Mouse (Mus musculus): ENCODE measurements around the gene Rapgef4. TPM values are rescaled to one million over a fixed set of nuclear protein-coding genes. Genes with fewer than 3 reads are reported as not detected.

Rapgef4 gene
- polyA plus RNA-seq, 1 experiment from 2014 or later, result not detected

GRCm38 (mm10) chr2:72226006-72226405, 245.0 kb downstream of the Rapgef4 start:
- no peak overlapping the region for H3K27ac ChIP-seq
- WGBS (ENCODE audit: missing documents), result 79% methylated on average over 2 of the region's 6 CpGs
- H3K36me3 ChIP-seq (ENCODE audit: inconsistent target), result no peaks in the 10 kb centered on the region
- H3K4me3 ChIP-seq (ENCODE audit: inconsistent target), result no peak overlapping the region
- H3K79me2 ChIP-seq (ENCODE audit: inconsistent target), result no peaks in the 10 kb centered on the region

DNA sequence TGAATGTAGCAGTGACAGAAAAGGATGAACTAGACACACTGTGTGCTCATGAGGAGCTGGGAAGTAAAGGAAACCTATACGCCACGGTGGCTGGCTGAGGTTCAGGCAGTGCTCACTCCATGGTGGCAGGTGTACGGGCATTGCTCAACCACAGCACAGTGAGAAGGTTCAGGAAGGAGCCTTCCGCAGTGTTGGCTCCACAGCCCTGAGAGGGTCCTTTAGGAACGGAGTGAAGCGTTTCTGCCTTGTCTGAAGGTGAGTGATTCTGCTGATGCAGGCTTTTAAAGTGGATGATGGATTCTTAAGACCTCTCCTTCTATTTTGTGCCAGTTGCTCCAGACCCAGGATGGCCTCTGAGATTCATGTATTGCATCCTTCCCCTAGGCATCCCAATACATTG, 246.4 kb downstream of the Rapgef4 start:
- H3K4me3 ChIP-seq (ENCODE audit: inconsistent target), result no peak overlapping the region
- no peaks in the 10 kb centered on the region for H3K36me3 ChIP-seq (ENCODE audit: inconsistent target)
- H3K79me2 ChIP-seq (ENCODE audit: inconsistent target), result no peaks in the 10 kb centered on the region
- no peak overlapping the region for H3K27ac ChIP-seq
- 91% methylated on average over 6 of the region's 6 CpGs for WGBS (ENCODE audit: missing documents)

- Histone ChIP-seq H3K36me3 (ENCODE audit: inconsistent target) (no peaks in the 10 kb centered on the region), H3K27ac (no peak overlapping the region), H3K4me3 (ENCODE audit: inconsistent target) (no peak overlapping the region), H3K79me2 (ENCODE audit: inconsistent target) (no peaks in the 10 kb centered on the region)
- WGBS (ENCODE audit: missing documents), result 93% methylated on average over 14 of the region's 14 CpGs
These were observed 247.8 kb downstream of the Rapgef4 start for GRCm38 (mm10) chr2:72228881-72229280.

DNA sequence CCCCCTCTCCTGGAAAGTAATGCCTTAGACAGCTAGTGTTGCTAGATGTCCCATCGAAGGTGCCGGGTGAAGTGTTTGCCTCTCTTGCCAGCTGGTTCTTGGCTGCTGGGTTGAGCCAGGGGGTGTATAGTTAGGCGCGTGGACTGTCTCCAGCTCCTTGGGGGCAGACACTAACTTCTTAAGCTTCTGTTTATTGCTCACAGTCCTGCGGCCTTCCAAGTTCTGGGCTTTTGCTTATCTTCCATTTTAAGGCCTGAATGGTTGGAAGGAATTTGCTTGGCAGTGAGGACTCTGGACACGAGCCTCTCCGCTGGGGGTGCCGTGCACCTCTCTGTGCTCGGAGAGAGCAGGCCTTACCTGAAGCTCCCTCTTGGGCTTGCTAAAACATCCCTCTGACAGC, 249.5 kb downstream of the Rapgef4 start:
- H3K36me3 ChIP-seq (ENCODE audit: inconsistent target), result no peaks in the 10 kb centered on the region
- no peak overlapping the region for H3K4me3 ChIP-seq (ENCODE audit: inconsistent target)
- 94% methylated on average over 9 of the region's 9 CpGs for WGBS (ENCODE audit: missing documents)
- H3K79me2 ChIP-seq (ENCODE audit: inconsistent target), result no peaks in the 10 kb centered on the region
- H3K27ac ChIP-seq, result no peak overlapping the region

DNA sequence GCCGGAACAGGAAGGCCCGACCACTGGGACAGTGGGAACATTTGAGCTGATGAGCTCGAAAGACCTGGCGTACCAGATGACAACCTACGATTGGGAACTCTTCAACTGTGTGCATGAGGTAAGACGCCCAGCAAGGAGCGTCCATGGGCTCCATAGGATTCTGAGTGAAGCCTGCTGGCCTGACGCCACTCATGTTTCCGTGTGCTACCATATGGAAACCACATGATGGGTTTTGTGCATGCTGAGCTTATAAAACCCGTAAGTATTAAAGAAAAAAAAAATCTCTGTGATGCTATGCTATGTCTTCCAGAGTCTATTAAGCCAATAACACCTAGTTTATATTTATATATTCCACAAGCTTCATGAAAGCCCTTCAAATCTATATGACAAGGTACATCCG, 253.0 kb downstream of the Rapgef4 start:
- WGBS (ENCODE audit: missing documents), result 92% methylated on average over 11 of the region's 11 CpGs
- Histone ChIP-seq H3K4me3 (ENCODE audit: inconsistent target) (no peak overlapping the region), H3K36me3 (ENCODE audit: inconsistent target) (no peaks in the 10 kb centered on the region), H3K27ac (no peak overlapping the region), H3K79me2 (ENCODE audit: inconsistent target) (no peaks in the 10 kb centered on the region)

DNA sequence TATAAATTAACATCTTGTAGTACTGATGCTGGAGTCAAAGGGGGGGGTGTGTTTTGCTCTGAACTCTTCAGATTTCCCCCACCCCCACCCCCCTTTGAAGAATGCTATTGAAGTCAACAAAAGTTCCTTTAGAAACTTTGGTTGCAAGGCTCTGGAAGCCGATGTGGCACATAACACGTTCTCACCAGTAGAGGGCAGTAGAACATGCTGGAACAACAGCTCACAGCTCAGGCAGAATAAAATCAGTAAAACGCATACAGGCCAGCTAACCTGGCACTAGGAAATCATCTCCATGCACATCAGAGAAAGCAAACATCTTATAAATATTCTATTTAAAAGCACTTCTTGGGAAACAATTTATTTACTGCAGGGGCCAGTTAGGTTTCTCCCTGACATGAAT, 253.9 kb downstream of the Rapgef4 start:
- H3K27ac ChIP-seq, result peak overlapping the region; percentile 38
- no peak overlapping the region for H3K4me3 ChIP-seq (ENCODE audit: inconsistent target)
- 0% methylated on average over 3 of the region's 3 CpGs for whole genome bisulfite sequencing (ENCODE audit: missing documents)
- H3K79me2 ChIP-seq (ENCODE audit: inconsistent target), result no peaks in the 10 kb centered on the region
- H3K36me3 ChIP-seq (ENCODE audit: inconsistent target), result no peaks in the 10 kb centered on the region

GRCm38 (mm10) chr2:72235361-72235901, 254.4 kb downstream of the Rapgef4 start:
- no peak overlapping the region for H3K4me3 ChIP-seq (ENCODE audit: inconsistent target)
- peak overlapping the region; percentile 38 for H3K27ac ChIP-seq
- WGBS (ENCODE audit: missing documents), result 62% methylated on average over 12 of the region's 12 CpGs
- no peaks in the 10 kb centered on the region for H3K36me3 ChIP-seq (ENCODE audit: inconsistent target)
- no peaks in the 10 kb centered on the region for H3K79me2 ChIP-seq (ENCODE audit: inconsistent target)

DNA sequence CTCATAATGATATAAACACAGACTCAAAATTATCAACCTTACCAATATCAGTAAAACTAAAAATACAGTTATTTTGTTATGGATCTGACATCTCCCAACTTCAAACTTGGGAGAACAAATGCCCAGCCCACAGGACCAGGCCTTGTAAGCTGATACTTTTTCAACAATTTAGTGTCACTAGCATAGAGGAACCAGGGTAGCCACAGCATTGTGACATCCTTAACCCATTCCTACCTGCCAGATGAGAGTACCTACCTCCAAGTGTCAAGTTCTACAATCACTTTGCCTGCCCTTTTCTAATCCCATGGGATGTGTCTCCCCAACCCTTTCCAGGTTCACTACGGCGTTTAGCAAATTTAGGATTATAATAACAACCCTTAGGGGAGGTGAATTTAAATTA, 257.4 kb downstream of the Rapgef4 start:
- no peaks in the 10 kb centered on the region for H3K79me2 ChIP-seq (ENCODE audit: inconsistent target)
- H3K36me3 ChIP-seq (ENCODE audit: inconsistent target), result no peaks in the 10 kb centered on the region
- no peak overlapping the region for H3K4me3 ChIP-seq (ENCODE audit: inconsistent target)
- WGBS (ENCODE audit: missing documents), result 81% methylated on average over 2 of the region's 2 CpGs
- no peak overlapping the region for H3K27ac ChIP-seq

DNA sequence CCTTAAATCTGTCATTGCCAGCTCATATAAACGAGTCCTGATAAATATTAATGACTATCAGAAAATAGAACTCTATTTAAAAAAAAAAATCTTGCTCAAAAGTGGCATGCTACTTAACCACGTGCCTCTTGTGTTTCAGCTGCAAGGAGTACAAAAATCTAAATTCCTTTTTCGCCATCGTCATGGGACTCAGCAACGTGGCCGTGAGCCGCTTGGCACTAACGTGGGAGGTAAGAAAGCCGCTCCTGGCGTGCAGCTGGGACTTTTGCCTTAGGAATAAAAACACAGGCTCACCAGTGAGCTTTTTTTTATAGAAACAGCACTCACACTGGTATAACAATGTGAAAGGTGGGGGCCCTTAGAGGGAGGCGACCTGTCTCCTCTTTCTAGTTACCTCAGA, 257.9 kb downstream of the Rapgef4 start:
- Histone ChIP-seq H3K79me2 (ENCODE audit: inconsistent target) (no peaks in the 10 kb centered on the region), H3K27ac (no peak overlapping the region), H3K36me3 (ENCODE audit: inconsistent target) (no peaks in the 10 kb centered on the region), H3K4me3 (ENCODE audit: inconsistent target) (no peak overlapping the region)
- WGBS (ENCODE audit: missing documents), result 76% methylated on average over 11 of the region's 11 CpGs

- Histone ChIP-seq H3K27ac (no peak overlapping the region), H3K36me3 (ENCODE audit: inconsistent target) (no peaks in the 10 kb centered on the region), H3K79me2 (ENCODE audit: inconsistent target) (no peaks in the 10 kb centered on the region), H3K4me3 (ENCODE audit: inconsistent target) (no peak overlapping the region)
- 91% methylated on average over 8 of the region's 8 CpGs for WGBS (ENCODE audit: missing documents)
These were observed 258.4 kb downstream of the Rapgef4 start for GRCm38 (mm10) chr2:72239456-72239855.

DNA sequence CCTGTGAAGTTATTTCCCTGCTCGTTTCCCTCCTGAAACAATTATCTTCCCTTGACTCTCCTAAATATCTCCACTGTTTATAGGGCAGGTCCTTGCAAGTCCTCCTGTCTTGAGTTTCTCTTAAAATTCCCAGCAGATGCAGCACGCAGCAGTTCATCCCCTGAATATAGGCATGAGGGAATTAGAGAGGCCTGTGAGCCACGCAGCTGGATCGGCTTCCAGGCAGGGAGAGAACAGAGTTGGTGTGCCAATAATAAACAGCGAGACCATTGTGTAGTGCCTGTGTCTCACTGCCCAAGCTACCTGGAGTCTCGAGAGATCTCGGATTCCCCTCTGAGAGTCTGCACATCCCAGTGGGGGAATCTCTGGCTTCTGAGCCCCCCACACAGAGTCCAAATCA, 259.0 kb downstream of the Rapgef4 start:
- 100% methylated on average over 7 of the region's 7 CpGs for WGBS (ENCODE audit: missing documents)
- Histone ChIP-seq H3K27ac (no peak overlapping the region), H3K36me3 (ENCODE audit: inconsistent target) (no peaks in the 10 kb centered on the region), H3K79me2 (ENCODE audit: inconsistent target) (no peaks in the 10 kb centered on the region), H3K4me3 (ENCODE audit: inconsistent target) (no peak overlapping the region)

- H3K36me3 ChIP-seq (ENCODE audit: inconsistent target), result no peaks in the 10 kb centered on the region
- WGBS (ENCODE audit: missing documents), result 91% methylated on average over 7 of the region's 7 CpGs
- H3K27ac ChIP-seq, result no peak overlapping the region
- no peak overlapping the region for H3K4me3 ChIP-seq (ENCODE audit: inconsistent target)
- H3K79me2 ChIP-seq (ENCODE audit: inconsistent target), result no peaks in the 10 kb centered on the region
These were observed 259.7 kb downstream of the Rapgef4 start for GRCm38 (mm10) chr2:72240691-72241090.

DNA sequence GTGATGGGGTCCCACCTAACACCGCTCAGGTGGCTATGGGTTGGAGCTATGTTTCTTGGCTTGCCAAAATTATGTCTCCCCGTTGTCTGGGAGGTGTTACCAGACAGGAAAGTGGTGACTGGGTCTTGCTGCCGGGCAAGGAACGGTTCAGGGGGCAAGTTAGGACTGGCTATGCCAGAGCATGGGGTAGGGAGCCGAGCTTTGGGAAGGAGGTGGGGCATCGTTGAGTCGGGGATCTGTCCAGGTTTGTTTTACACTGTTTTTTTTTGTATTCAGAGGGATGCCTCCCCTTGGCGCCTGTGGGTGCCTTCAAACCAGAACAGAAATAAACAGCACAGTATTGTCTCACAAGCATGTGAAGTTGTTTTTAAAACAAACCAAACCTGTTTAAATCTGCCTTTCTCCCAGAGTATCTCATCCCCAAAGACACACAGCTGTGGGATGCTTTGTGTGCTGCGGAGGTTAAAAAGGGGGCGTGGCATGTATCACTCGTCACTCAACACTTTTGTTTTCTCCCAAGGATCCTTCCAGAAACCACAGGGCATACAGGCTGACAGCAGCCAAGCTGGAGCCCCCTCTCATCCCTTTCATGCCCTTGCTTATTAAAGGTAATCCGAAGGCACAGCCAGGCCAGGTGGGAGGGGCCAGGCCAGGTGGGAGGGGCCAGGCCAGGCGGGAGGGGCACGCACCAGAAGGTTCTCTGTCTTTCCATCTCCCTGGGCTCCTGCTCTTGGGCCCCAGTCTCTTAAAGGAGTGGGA, 260.9 kb downstream of the Rapgef4 start:
- no peak overlapping the region for H3K27ac ChIP-seq
- 85% methylated on average over 14 of the region's 14 CpGs for WGBS (ENCODE audit: missing documents)
- no peaks in the 10 kb centered on the region for H3K36me3 ChIP-seq (ENCODE audit: inconsistent target)
- H3K79me2 ChIP-seq (ENCODE audit: inconsistent target), result no peaks in the 10 kb centered on the region
- H3K4me3 ChIP-seq (ENCODE audit: inconsistent target), result no peak overlapping the region

DNA sequence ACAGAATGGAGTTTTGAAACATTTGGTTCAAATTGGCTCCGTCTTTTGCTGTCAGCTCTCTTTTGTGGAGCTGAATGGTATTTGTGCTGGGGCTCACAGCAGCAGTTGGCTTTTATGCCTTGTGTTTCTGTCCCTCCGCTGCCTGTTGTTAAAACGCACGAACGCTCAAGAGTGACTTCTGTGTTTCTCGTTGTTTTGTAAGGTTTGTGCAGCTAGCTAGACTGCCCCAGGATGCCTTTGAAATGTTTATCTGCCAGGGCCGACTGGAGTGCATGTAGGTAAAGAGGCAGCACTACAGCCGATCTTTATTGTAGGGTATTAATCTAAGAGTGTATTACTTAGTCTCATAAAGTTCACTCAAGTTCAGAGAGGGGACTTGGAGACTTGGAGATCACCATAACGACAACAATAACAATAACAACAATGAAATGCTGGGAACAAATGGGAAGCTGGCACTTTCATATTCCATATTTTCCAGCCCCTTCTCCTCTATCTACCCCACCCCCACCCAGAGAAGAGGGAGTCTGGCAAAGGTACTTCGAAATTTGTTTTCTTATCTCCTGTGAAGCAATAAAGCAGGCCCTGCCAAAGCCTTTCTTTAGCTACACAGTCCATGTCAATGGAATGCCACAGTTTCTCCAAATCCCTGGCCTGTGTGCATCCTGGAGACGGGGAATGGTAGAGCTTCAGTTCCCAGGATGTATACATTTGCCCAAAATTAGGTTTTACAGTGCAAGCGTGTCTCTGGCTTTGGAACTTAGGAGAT, 262.1 kb downstream of the Rapgef4 start:
- H3K27ac ChIP-seq, result no peak overlapping the region
- H3K36me3 ChIP-seq (ENCODE audit: inconsistent target), result no peaks in the 10 kb centered on the region
- WGBS (ENCODE audit: missing documents), result 98% methylated on average over 12 of the region's 12 CpGs
- no peak overlapping the region for H3K4me3 ChIP-seq (ENCODE audit: inconsistent target)
- no peaks in the 10 kb centered on the region for H3K79me2 ChIP-seq (ENCODE audit: inconsistent target)

DNA sequence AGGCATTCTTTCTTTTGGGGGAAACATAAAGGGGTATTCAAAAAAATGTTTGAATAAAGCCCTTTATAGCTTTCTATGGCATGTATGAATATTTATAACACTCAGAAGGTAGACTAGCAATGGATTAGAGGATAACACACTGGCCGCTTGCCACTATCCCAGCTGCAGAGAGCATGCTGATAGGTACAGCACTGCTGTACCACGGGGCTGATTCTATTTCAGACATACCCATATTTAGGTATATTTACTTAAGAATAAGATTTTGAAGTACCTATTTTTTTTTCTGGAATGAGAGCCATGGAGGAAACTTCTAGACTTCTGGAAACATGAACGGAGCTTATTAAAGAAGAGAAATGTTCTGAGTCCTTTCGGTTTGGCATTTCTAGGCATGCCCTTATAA, 264.6 kb downstream of the Rapgef4 start:
- H3K27ac ChIP-seq, result no peak overlapping the region
- 100% methylated on average over 4 of the region's 4 CpGs for WGBS (ENCODE audit: missing documents)
- H3K4me3 ChIP-seq (ENCODE audit: inconsistent target), result no peak overlapping the region
- no peaks in the 10 kb centered on the region for H3K36me3 ChIP-seq (ENCODE audit: inconsistent target)
- H3K79me2 ChIP-seq (ENCODE audit: inconsistent target), result no peaks in the 10 kb centered on the region

Measured in macrophage (primary cell).